Mouse (Mus musculus): Measurements from ENCODE around the gene Plod1. TPM values are rescaled to one million over a fixed set of nuclear protein-coding genes. Genes with fewer than 3 reads are reported as not detected.

Gene Plod1
- polyA plus RNA-seq, 1 experiment from 2014 or later: 40.9 TPM

DNA sequence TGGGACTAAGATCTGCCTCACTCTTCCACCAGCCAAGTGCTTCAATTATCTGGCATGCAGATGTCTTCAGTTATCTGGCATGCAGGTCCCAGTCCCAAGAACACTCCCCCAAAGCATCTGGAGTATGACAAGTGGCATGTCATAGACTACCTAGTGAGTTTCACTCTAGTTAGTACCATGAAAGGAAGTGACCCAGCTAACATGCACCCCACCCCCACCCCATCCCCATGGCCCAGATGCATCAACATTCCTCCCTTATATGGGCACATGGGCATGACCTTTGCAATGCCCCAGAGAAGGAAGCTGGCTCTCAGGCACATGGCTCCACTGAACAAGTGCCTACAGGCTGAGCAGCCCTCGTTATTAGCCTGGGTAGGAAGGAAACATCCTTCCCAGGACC, 40.2 kb downstream of the Plod1 start:
- H3K9me3 ChIP-seq (ENCODE audit: control insufficient read depth, low read length): no peaks in the 10 kb centered on the region
- no peak overlapping the region for H3K4me2 ChIP-seq (ENCODE audit: low read depth, severe bottlenecking)
- no peaks in the 10 kb centered on the region for H3K27me3 ChIP-seq (ENCODE audit: control insufficient read depth, insufficient read depth, low read length)
- H3K27ac ChIP-seq (replicated peaks; ENCODE audit: low read depth, low read length): no peak overlapping the region
- H3K36me3 ChIP-seq (ENCODE audit: control insufficient read depth, insufficient read depth, low read length): peaks cover 12% of the 10 kb centered on the region
- no peak overlapping the region for H3K4me3 ChIP-seq (ENCODE audit: low read depth, low read length)
- WGBS: 53% methylated on average over 1 of the region's 1 CpGs
- H3K4me1 ChIP-seq (ENCODE audit: control insufficient read depth, insufficient read depth, low read length): no peaks in the 10 kb centered on the region
- DNase-seq (ENCODE audit: low spot score): no peak
- ATAC-seq (ENCODE audit: insufficient number of reproducible peaks, low FRiP score, low TSS enrichment, low read depth): no peak
- no peak overlapping the region for H3K9ac ChIP-seq (ENCODE audit: low read length)

DNA sequence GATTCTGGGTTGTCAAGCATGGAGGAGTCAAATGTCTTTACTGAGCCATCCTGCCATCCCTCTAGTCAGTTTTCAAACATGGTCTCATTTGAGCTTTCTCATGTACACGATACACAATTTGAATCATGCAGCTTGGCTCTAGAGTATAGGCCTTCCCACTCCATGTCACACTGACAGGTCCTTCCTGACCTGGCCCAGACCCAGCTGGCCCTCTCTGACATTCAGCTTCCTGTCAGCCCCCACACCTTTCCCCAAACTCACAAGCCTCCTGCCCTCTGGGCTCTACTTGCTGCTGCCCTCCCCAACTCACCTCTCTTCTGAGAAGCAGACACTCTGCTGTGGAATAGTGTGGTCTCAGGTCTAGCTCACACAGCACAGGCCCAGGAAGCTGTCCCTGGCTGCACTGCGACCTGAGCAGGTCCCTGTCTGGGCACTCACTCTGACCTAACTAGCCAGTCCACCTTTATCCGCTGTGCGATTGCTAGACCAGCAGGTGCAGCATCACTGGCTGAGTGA, 40.7 kb downstream of the Plod1 start:
- Histone ChIP-seq H3K27me3 (ENCODE audit: control insufficient read depth, insufficient read depth, low read length) (no peaks in the 10 kb centered on the region), H3K4me1 (ENCODE audit: control insufficient read depth, insufficient read depth, low read length) (no peaks in the 10 kb centered on the region), H3K27ac (replicated peaks; ENCODE audit: low read depth, low read length) (no peak overlapping the region), H3K36me3 (ENCODE audit: control insufficient read depth, insufficient read depth, low read length) (peaks cover 12% of the 10 kb centered on the region), H3K9me3 (ENCODE audit: control insufficient read depth, low read length) (no peaks in the 10 kb centered on the region), H3K4me3 (ENCODE audit: low read depth, low read length) (no peak overlapping the region), H3K4me2 (ENCODE audit: low read depth, severe bottlenecking) (no peak overlapping the region), H3K9ac (ENCODE audit: low read length) (no peak overlapping the region)
- DNase-seq (ENCODE audit: low spot score) (no peak), ATAC-seq (ENCODE audit: insufficient number of reproducible peaks, low FRiP score, low TSS enrichment, low read depth) (no peak)
- 94% methylated on average over 4 of the region's 4 CpGs for WGBS

DNA sequence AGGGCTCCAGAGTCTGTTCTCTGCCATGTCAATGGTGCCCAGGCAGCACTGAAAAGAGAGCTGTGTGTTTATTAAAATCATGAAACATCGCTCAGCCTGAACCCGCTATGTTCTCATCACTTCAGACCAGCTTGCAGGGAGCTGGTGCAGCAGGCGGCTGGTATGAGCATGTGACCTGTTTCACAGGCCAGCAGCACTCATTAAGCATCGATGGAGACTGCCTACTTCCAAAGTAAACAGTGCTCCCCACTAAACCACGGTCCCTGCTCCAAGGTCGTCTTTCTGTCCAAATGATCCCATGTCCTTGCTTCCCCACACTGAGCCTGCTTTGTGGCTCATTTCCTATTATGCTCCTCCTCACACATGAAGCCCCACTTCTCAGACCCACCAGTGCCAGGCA, 46.2 kb downstream of the Plod1 start:
- Histone ChIP-seq H3K9me3 (ENCODE audit: control insufficient read depth, low read length) (no peaks in the 10 kb centered on the region), H3K27ac (replicated peaks; ENCODE audit: low read depth, low read length) (no peak overlapping the region), H3K36me3 (ENCODE audit: control insufficient read depth, insufficient read depth, low read length) (peaks cover 22% of the 10 kb centered on the region), H3K9ac (ENCODE audit: low read length) (no peak overlapping the region), H3K4me3 (ENCODE audit: low read depth, low read length) (no peak overlapping the region), H3K4me1 (ENCODE audit: control insufficient read depth, insufficient read depth, low read length) (no peaks in the 10 kb centered on the region), H3K4me2 (ENCODE audit: low read depth, severe bottlenecking) (no peak overlapping the region), H3K27me3 (ENCODE audit: control insufficient read depth, insufficient read depth, low read length) (no peaks in the 10 kb centered on the region)
- WGBS: 93% methylated on average over 6 of the region's 6 CpGs
- ATAC-seq (ENCODE audit: insufficient number of reproducible peaks, low FRiP score, low TSS enrichment, low read depth) (no peak), DNase-seq (ENCODE audit: low spot score) (no peak)

DNA sequence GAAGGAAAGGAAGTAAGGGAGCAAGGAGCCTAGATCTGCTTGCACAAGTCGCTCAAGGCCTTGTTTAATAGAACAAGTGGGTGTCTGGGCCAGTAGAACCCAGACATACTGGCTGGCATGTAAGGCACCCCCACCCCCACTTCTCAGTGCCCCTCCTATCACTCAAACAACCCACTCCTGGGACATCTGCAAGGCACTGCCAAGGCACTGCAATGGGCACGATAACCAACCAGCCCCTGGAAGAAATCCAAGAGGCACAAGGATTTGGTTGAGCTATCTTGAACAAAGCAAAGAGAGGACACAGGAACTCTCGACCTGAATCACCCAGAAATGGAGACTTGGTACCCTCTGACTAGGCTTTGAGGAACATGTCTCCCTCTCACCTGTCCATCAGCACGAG, 48.3 kb downstream of the Plod1 start:
- ATAC-seq (ENCODE audit: insufficient number of reproducible peaks, low FRiP score, low TSS enrichment, low read depth): no peak
- no peak overlapping the region for H3K9ac ChIP-seq (ENCODE audit: low read length)
- H3K9me3 ChIP-seq (ENCODE audit: control insufficient read depth, low read length): no peaks in the 10 kb centered on the region
- no peak for DNase-seq (ENCODE audit: low spot score)
- WGBS: 88% methylated on average over 4 of the region's 4 CpGs
- no peak overlapping the region for H3K4me2 ChIP-seq (ENCODE audit: low read depth, severe bottlenecking)
- H3K36me3 ChIP-seq (ENCODE audit: control insufficient read depth, insufficient read depth, low read length): peaks cover 20% of the 10 kb centered on the region
- no peaks in the 10 kb centered on the region for H3K27me3 ChIP-seq (ENCODE audit: control insufficient read depth, insufficient read depth, low read length)
- no peak overlapping the region for H3K27ac ChIP-seq (replicated peaks; ENCODE audit: low read depth, low read length)
- H3K4me1 ChIP-seq (ENCODE audit: control insufficient read depth, insufficient read depth, low read length): no peaks in the 10 kb centered on the region
- H3K4me3 ChIP-seq (ENCODE audit: low read depth, low read length): no peak overlapping the region

DNA sequence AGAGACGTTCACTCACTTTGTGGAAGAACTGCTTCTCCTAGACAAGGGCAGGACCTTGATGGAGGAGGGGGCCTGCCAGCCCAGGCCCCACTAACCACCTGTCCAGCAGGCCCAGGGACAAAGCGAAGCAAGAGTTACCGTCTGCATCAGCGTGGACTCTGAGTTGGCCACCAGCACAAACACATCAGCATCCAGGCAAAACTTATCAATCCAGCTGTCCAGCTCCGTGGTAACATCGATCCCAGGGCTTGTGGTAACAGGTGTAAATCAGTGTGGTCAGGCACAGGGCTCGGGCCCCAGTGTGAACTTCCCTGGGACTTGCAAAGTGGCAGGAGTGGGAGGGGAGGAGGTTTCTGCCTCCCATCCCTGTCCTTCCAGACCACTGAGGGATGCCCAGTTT, 49.3 kb downstream of the Plod1 start:
- Histone ChIP-seq H3K4me2 (ENCODE audit: low read depth, severe bottlenecking) (no peak overlapping the region), H3K36me3 (ENCODE audit: control insufficient read depth, insufficient read depth, low read length) (peaks cover 27% of the 10 kb centered on the region), H3K9me3 (ENCODE audit: control insufficient read depth, low read length) (no peaks in the 10 kb centered on the region), H3K27me3 (ENCODE audit: control insufficient read depth, insufficient read depth, low read length) (no peaks in the 10 kb centered on the region), H3K4me3 (ENCODE audit: low read depth, low read length) (no peak overlapping the region), H3K27ac (replicated peaks; ENCODE audit: low read depth, low read length) (no peak overlapping the region), H3K4me1 (ENCODE audit: control insufficient read depth, insufficient read depth, low read length) (no peaks in the 10 kb centered on the region), H3K9ac (ENCODE audit: low read length) (no peak overlapping the region)
- 92% methylated on average over 7 of the region's 7 CpGs for WGBS
- DNase-seq (ENCODE audit: low spot score) (no peak), ATAC-seq (ENCODE audit: insufficient number of reproducible peaks, low FRiP score, low TSS enrichment, low read depth) (no peak)

DNA sequence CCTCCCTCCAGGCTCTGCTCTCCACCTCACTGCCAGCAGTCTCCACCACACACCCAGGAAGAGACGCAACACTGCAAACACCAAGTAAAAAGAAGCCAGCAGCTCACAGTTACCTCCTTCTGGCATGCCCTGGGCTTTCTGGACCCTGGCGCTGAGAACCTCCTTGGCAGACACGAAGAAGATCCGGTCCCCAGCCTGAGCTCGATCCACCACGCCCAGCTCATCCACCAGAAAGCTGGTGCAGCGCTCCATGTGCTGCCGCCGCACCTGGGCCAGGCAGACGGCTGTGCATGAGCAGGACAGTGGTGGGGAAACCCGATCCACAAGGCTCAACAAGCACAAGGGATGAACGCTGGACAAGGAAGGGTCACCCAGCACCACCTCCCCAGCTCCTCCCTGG, 50.4 kb downstream of the Plod1 start:
- Histone ChIP-seq H3K4me1 (ENCODE audit: control insufficient read depth, insufficient read depth, low read length) (no peaks in the 10 kb centered on the region), H3K27ac (replicated peaks; ENCODE audit: low read depth, low read length) (no peak overlapping the region), H3K27me3 (ENCODE audit: control insufficient read depth, insufficient read depth, low read length) (no peaks in the 10 kb centered on the region), H3K9ac (ENCODE audit: low read length) (no peak overlapping the region), H3K36me3 (ENCODE audit: control insufficient read depth, insufficient read depth, low read length) (peaks cover 26% of the 10 kb centered on the region), H3K4me3 (ENCODE audit: low read depth, low read length) (no peak overlapping the region), H3K4me2 (ENCODE audit: low read depth, severe bottlenecking) (no peak overlapping the region), H3K9me3 (ENCODE audit: control insufficient read depth, low read length) (no peaks in the 10 kb centered on the region)
- DNase-seq (ENCODE audit: low spot score): no peak
- WGBS: 93% methylated on average over 12 of the region's 12 CpGs
- no peak for ATAC-seq (ENCODE audit: insufficient number of reproducible peaks, low FRiP score, low TSS enrichment, low read depth)

DNA sequence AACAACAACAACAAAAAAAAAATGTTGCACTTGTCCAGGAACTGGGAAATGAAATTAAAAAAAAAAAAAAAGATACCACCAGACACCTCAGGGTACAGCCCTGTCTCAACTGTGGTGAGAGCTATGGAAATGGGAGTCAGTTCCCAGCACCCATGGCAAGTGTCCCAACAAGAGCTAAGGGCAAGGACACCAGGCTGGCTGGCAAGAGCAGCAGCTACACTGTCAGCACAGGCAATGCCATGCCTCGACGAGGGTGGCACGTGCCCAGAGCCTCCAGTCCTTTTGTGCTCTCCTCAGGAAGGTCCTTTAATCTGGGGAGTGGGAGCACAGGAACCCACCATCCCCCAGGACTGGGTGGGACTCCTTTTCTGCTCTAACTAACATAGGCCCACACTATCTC, 52.4 kb downstream of the Plod1 start:
- H3K27ac ChIP-seq (replicated peaks; ENCODE audit: low read depth, low read length): no peak overlapping the region
- no peak overlapping the region for H3K4me2 ChIP-seq (ENCODE audit: low read depth, severe bottlenecking)
- no peaks in the 10 kb centered on the region for H3K27me3 ChIP-seq (ENCODE audit: control insufficient read depth, insufficient read depth, low read length)
- ATAC-seq (ENCODE audit: insufficient number of reproducible peaks, low FRiP score, low TSS enrichment, low read depth) (no peak), DNase-seq (ENCODE audit: low spot score) (no peak)
- H3K4me3 ChIP-seq (ENCODE audit: low read depth, low read length): no peak overlapping the region
- no peak overlapping the region for H3K9ac ChIP-seq (ENCODE audit: low read length)
- no peaks in the 10 kb centered on the region for H3K4me1 ChIP-seq (ENCODE audit: control insufficient read depth, insufficient read depth, low read length)
- 96% methylated on average over 3 of the region's 3 CpGs for whole genome bisulfite sequencing
- H3K36me3 ChIP-seq (ENCODE audit: control insufficient read depth, insufficient read depth, low read length): peaks cover 27% of the 10 kb centered on the region
- no peaks in the 10 kb centered on the region for H3K9me3 ChIP-seq (ENCODE audit: control insufficient read depth, low read length)

DNA sequence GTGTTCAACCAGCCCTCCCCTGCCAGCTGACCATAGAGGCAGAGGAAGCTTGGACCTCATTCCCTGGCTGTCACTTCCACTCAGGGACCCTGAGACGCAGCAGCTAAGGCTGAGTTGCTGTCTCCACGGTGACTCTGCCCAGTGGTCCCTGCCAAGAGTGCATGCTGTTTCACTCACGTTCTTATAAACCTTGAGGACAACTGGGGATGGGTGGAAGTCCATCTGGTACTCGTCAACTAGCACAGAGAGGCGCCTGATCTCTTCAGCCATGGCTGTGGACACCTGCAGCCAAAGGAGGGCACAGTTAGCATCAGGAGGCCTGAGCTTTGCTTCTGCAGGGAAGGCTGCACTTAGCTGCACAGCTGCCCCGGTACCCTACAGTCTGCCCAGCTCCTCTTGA, 53.5 kb downstream of the Plod1 start:
- DNase-seq (ENCODE audit: low spot score): no peak
- 81% methylated on average over 6 of the region's 6 CpGs for WGBS

DNA sequence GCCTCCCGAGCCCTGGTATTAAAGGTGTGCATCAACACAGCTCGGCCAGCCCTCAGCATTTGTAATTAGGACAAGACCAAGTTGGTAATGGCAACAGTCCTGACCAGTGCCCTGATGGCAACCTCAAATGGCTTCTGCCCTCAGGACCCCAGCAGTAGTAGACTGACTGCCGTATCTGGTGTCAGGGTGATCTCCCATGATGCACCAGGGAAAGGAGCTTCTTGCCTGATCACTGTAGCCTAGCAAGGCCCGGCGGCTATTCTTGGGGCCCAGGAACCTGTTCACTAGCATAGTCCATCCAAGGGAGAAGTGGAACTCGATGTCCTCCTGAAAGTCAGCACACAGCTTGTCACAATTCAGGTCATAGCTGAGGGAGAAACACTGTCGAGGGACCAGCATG, 54.8 kb downstream of the Plod1 start:
- no peaks in the 10 kb centered on the region for H3K9me3 ChIP-seq (ENCODE audit: control insufficient read depth, low read length)
- ATAC-seq (ENCODE audit: insufficient number of reproducible peaks, low FRiP score, low TSS enrichment, low read depth) (no peak), DNase-seq (ENCODE audit: low spot score) (no peak)
- no peaks in the 10 kb centered on the region for H3K27me3 ChIP-seq (ENCODE audit: control insufficient read depth, insufficient read depth, low read length)
- no peak overlapping the region for H3K9ac ChIP-seq (ENCODE audit: low read length)
- H3K36me3 ChIP-seq (ENCODE audit: control insufficient read depth, insufficient read depth, low read length): peaks cover 23% of the 10 kb centered on the region
- H3K4me1 ChIP-seq (ENCODE audit: control insufficient read depth, insufficient read depth, low read length): no peaks in the 10 kb centered on the region
- 94% methylated on average over 7 of the region's 7 CpGs for WGBS
- no peak overlapping the region for H3K4me2 ChIP-seq (ENCODE audit: low read depth, severe bottlenecking)
- no peak overlapping the region for H3K4me3 ChIP-seq (ENCODE audit: low read depth, low read length)
- H3K27ac ChIP-seq (replicated peaks; ENCODE audit: low read depth, low read length): no peak overlapping the region

More for the DNA sequence above, 53.5 kb downstream of the Plod1 start:
- peaks cover 26% of the 10 kb centered on the region for H3K36me3 ChIP-seq (ENCODE audit: control insufficient read depth, insufficient read depth, low read length)
- no peaks in the 10 kb centered on the region for H3K4me1 ChIP-seq (ENCODE audit: control insufficient read depth, insufficient read depth, low read length)
- H3K9ac ChIP-seq (ENCODE audit: low read length): no peak overlapping the region
- H3K4me2 ChIP-seq (ENCODE audit: low read depth, severe bottlenecking): no peak overlapping the region
- ATAC-seq (ENCODE audit: insufficient number of reproducible peaks, low FRiP score, low TSS enrichment, low read depth): no peak
- H3K4me3 ChIP-seq (ENCODE audit: low read depth, low read length): no peak overlapping the region
- no peak overlapping the region for H3K27ac ChIP-seq (replicated peaks; ENCODE audit: low read depth, low read length)
- no peaks in the 10 kb centered on the region for H3K9me3 ChIP-seq (ENCODE audit: control insufficient read depth, low read length)
- no peaks in the 10 kb centered on the region for H3K27me3 ChIP-seq (ENCODE audit: control insufficient read depth, insufficient read depth, low read length)

Measured in limb, embryonic 11.5 days (tissue).